Mouse (Mus musculus) thymus, adult 2 months (tissue): ENCODE results near the gene Olfr1477. TPM values are rescaled to one million over a fixed set of nuclear protein-coding genes. Genes with fewer than 3 reads are reported as not detected.
"Not testable (repeated sequence)": the region's sequence is repeated elsewhere in the genome, so short reads cannot be mapped to it uniquely, and the experiment has no call there.

Source experiments
- DNase-seq: peaks from one replicate; pipeline ENCODE4 v3.0.0; 2021
- H3K27ac ChIP-seq: fragments of 200-500 bp; 2 replicates; pipeline ENCODE4 v1.5.1; 2012; ENCODE audit warnings: low read length, control low read depth; ENCODE audit not compliant: control insufficient read depth, insufficient read depth
- H3K27me3 ChIP-seq: fragments of 200-500 bp; 2 replicates; pipeline ENCODE4 v1.6.1; 2012; ENCODE audit warnings: mild to moderate bottlenecking, low read length, moderate library complexity, mixed read lengths; ENCODE audit not compliant: control insufficient read depth, insufficient read depth
- H3K36me3 ChIP-seq: fragments of 200-500 bp; 2 replicates; pipeline ENCODE4 v1.6.1; 2012; ENCODE audit warnings: mild to moderate bottlenecking, low read length, moderate library complexity; ENCODE audit not compliant: control insufficient read depth, insufficient read depth
- H3K4me1 ChIP-seq: fragments of 200-500 bp; replicated peaks from 2 replicates; pipeline ENCODE4 v1.6.1; 2012; ENCODE audit warnings: low read length; ENCODE audit not compliant: control insufficient read depth, insufficient read depth
- H3K4me3 ChIP-seq: fragments of 200-500 bp; 2 replicates; pipeline ENCODE4 v1.5.1; 2012; ENCODE audit warnings: mild to moderate bottlenecking, low read length, control low read depth, moderate library complexity; ENCODE audit not compliant: control insufficient read depth, insufficient read depth
- CTCF ChIP-seq: fragments of 200-500 bp; IDR thresholded peaks from 2 replicates; pipeline ENCODE4 v1.5.1; 2012; ENCODE audit warnings: mild to moderate bottlenecking, control low read depth, low read length, moderate library complexity, borderline replicate concordance; ENCODE audit not compliant: control insufficient read depth, poor library complexity, insufficient read depth; ENCODE audit errors: extremely low read depth
- POLR2A ChIP-seq: fragments of 200-500 bp; IDR thresholded peaks from 2 replicates; pipeline ENCODE4 v1.6.1; 2012; ENCODE audit warnings: mild to moderate bottlenecking, low read length, control low read depth, moderate library complexity; ENCODE audit not compliant: control insufficient read depth, poor library complexity, insufficient read depth; ENCODE audit errors: extremely low read depth
- WGBS: fragments of 180-500 bp; shearing (Covaris S2); methylation state at CpG from one replicate; pipeline ENCODE4 v1.1.7; 2018; 5-methylcytosine and 5-hydroxymethylcytosine counted together
- polyA plus RNA-seq: library from polyadenylated mRNA; depleted of rRNA; stranded (reverse); fragments of >200 nt; gene quantifications from 2 replicates; pipeline ENCODE4 v1.2.3, GENCODE M21; 2012; rRNA removed

Olfr1477 gene
- not detected in 2 replicates for polyA plus RNA-seq

DNA sequence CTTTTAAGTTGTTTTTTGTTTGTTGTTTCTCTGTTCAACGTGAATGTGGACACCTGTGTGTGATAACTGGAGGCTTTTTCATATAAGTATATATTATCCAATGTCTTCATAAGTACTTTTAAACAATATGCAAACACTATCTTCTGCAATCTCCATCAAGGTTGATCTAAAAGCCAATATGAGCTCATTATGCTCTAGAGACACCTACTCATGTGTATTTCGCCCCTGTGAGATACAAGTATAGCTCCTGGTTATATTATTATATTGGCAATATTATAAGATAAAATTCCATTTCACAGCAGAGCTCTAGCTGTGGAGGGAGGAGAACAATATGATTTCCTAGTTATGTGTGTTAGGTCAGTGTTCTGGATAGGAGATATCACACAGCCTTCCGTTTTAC is at the start of gene Olfr1477:
Gene Olfr1477 (plus strand): TSS at position 301 of the 400 bp plus-strand sequence.
- Histone ChIP-seq H3K4me1 (no peaks in the 10 kb centered on the region), H3K27me3 (no peaks in the 10 kb centered on the region), H3K4me3 (no peak within 1 kb of the TSS), H3K36me3 (no peaks in the 10 kb centered on the region), H3K27ac (no peak within 1 kb of the TSS)
- DNase-seq = no peak
- TF ChIP-seq POLR2A = no peak
- TF ChIP-seq CTCF = no peak
- 82% methylated on average over 3 of the region's 3 CpGs for WGBS

DNA sequence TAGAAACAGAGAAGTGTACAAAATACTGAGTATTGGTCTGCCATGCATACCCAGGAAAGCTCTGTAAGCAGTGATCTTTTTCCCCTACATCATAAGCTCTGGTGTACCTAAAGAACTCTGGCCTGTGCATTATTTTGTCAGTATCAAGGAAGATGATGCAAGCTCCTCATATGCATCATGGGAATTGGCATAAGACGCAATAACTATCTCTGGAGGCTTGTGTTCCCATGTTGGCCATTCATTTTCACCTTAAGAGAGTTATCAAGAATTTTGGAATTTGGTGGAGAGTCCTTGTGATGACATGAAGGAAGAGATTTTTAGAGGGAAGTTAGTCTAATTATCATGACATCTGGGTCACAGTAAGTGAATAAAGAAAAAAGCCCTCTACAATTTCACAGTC is 44.4 kb upstream of the Olfr1477 start, which contains the start of gene Olfr1472:
Gene Olfr1472 (minus strand): TSS at position 101 of the 400 bp plus-strand sequence.
- H3K27ac ChIP-seq = no peak within 1 kb of the TSS
- no peak within 1 kb of the TSS for H3K4me3 ChIP-seq
- H3K4me1 ChIP-seq = no peaks in the 10 kb centered on the region
- 87% methylated on average over 1 of the region's 1 CpGs for WGBS
- H3K27me3 ChIP-seq = no peaks in the 10 kb centered on the region
- no peaks in the 10 kb centered on the region for H3K36me3 ChIP-seq
- DNase-seq = no peak
- TF ChIP-seq POLR2A (no peak), CTCF (no peak)

DNA sequence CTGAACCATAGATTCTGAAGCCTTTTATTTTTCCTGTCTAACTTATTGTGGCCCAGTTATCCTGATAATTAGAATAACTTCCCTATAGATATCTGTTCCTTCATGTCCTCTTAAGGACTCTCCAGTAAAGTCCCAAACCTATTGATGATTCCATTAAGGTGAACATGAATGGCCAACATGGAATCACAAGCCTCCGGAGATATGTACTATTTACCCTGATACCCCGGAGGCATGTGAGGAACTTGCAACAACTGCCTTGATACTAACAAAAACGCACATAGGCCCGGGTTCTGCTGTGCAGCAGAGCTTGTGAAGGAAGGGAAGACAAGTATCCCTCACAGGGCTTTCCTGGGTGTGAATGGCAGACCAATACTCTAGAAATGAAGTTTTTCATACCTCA is 31.1 kb upstream of the Olfr1477 start, which contains the start of gene Olfr1474:
Gene Olfr1474 (plus strand): TSS at position 301 of the 400 bp plus-strand sequence.
- WGBS = 84% methylated on average over 4 of the region's 4 CpGs
- DNase-seq, H3K27ac ChIP-seq, H3K27me3 ChIP-seq, H3K4me1 ChIP-seq, H3K4me3 ChIP-seq, H3K36me3 ChIP-seq: not testable (repeated sequence)

DNA sequence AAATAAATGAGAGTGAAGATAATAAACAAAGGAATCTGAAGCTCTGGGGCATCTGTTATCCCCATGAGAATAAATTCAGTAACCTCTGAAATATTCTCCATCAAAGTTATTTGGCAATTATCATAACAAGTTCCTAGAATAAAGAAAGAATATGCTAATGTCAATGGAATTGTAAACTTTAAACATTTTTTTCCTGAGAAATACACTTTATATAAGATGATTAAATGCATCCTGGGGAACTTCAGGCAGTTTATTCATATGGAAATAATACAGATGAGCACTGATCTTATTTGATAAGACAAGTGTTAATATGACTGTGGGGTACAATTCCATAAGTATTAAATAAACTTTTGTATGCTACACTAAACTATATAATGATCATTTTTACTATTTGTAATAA is 20.2 kb upstream of the Olfr1477 start, which contains the start of gene Olfr1475:
Gene Olfr1475 (minus strand): TSS at position 101 of the 400 bp plus-strand sequence.
- H3K27ac ChIP-seq = no peak within 1 kb of the TSS
- no peaks in the 10 kb centered on the region for H3K36me3 ChIP-seq
- no peaks in the 10 kb centered on the region for H3K27me3 ChIP-seq
- DNase-seq = no peak
- no peak within 1 kb of the TSS for H3K4me3 ChIP-seq
- H3K4me1 ChIP-seq = no peaks in the 10 kb centered on the region
- TF ChIP-seq CTCF (no peak), POLR2A (no peak)

DNA sequence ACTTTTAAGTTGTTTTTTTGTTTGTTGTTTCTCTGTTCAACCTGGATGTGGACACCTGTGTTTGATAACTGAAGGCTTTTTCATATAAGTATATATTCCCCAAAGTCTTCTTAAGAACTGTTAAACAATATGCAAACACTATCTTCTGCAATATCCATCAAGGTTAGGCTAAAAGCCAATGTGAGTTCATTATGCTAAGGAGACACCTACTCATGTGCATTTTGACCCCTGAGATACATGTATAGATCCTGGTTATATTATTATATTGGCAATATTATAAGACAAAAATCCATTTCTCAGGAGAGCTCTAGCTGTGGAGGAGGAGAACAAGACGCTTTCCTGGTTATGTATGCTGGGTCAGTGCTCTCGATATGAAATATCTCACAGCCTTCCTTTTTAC is 27.3 kb downstream of the Olfr1477 start, which contains the start of gene Olfr1480:
Gene Olfr1480 (plus strand): TSS at position 301 of the 400 bp plus-strand sequence.
- DNase-seq = no peak
- Histone ChIP-seq H3K27ac (no peak within 1 kb of the TSS), H3K4me3 (no peak within 1 kb of the TSS), H3K27me3 (no peaks in the 10 kb centered on the region), H3K4me1 (no peaks in the 10 kb centered on the region), H3K36me3 (no peaks in the 10 kb centered on the region)
- WGBS = 87% methylated on average over 2 of the region's 2 CpGs
- TF ChIP-seq CTCF = no peak
- TF ChIP-seq POLR2A = no peak

Other genes starting within 250 kb of the Olfr1477 start
- gene Olfr1465, start 185.0 kb upstream of the Olfr1477 start, polyA plus RNA-seq = not detected in 2 replicates
- not detected in 2 replicates for gene Olfr1466, start 161.7 kb upstream of the Olfr1477 start, polyA plus RNA-seq
- gene Olfr1467, start 138.3 kb upstream of the Olfr1477 start, polyA plus RNA-seq = not detected in 2 replicates
- not detected in 2 replicates for gene Olfr1469, start 92.7 kb upstream of the Olfr1477 start, polyA plus RNA-seq
- gene Olfr1471, start 57.1 kb upstream of the Olfr1477 start, polyA plus RNA-seq = not detected in 2 replicates
- not detected in 2 replicates for gene Olfr1472, start 44.5 kb upstream of the Olfr1477 start, polyA plus RNA-seq
- gene Olfr1474, start 31.0 kb upstream of the Olfr1477 start, polyA plus RNA-seq = not detected in 2 replicates
- not detected in 2 replicates for gene Olfr1475, start 20.4 kb upstream of the Olfr1477 start, polyA plus RNA-seq
- gene Olfr1480, start 27.4 kb downstream of the Olfr1477 start, polyA plus RNA-seq = not detected in 2 replicates
- gene Olfr1484, start 83.0 kb downstream of the Olfr1477 start, polyA plus RNA-seq = not detected in 2 replicates
- gene Olfr1487, start 116.8 kb downstream of the Olfr1477 start, polyA plus RNA-seq = not detected in 2 replicates
- not detected in 2 replicates for gene Olfr1489, start 131.1 kb downstream of the Olfr1477 start, polyA plus RNA-seq
- gene Olfr1490, start 150.5 kb downstream of the Olfr1477 start, polyA plus RNA-seq = not detected in 2 replicates
- not detected in 2 replicates for gene Olfr1491, start 196.7 kb downstream of the Olfr1477 start, polyA plus RNA-seq
- not detected in 2 replicates for gene Olfr1493-ps1, start 222.7 kb downstream of the Olfr1477 start, polyA plus RNA-seq
- gene Olfr1494, start 239.2 kb downstream of the Olfr1477 start, polyA plus RNA-seq = not detected in 2 replicates